Mouse (Mus musculus) frontal cortex, adult (tissue): ENCODE data around the gene Twf1.
A peak's percentile ranks its signal among the peaks of the same experiment; 100 is the strongest.

Experiments
- ATAC-seq: cut with Nextera tagmentation; 2 replicates; pipeline ENCODE4 v1.9.2; 2017; ENCODE audit warnings: mild to moderate bottlenecking, moderate library complexity, mixed read lengths; ENCODE audit not compliant: low TSS enrichment

Gene Twf1

GRCm38 (mm10) chr15:94589219-94590075 is at the start of gene Twf1:
Gene Twf1, minus strand, starts transcription at chr15:94589889.
- ATAC-seq: peak; percentile 99

GRCm38 (mm10) chr15:94639126-94639525 is 49.4 kb upstream of the Twf1 start:
- ATAC-seq: no peak

GRCm38 (mm10) chr15:94638207-94638606 is 48.5 kb upstream of the Twf1 start:
- ATAC-seq: no peak

GRCm38 (mm10) chr15:94634524-94634923 is 44.8 kb upstream of the Twf1 start:
- no peak for ATAC-seq

- no peak for ATAC-seq
Measured at GRCm38 (mm10) chr15:94630553-94630952, 40.9 kb upstream of the Twf1 start.

- peak; percentile 69 for ATAC-seq
Measured at GRCm38 (mm10) chr15:94628830-94629601, 39.3 kb upstream of the Twf1 start, which contains the start of gene Tmem117. Gene Tmem117, plus strand, starts transcription at chr15:94629232.

- ATAC-seq: no peak
Measured at GRCm38 (mm10) chr15:94628463-94628829, 38.8 kb upstream of the Twf1 start.

GRCm38 (mm10) chr15:94620909-94621308 is 31.2 kb upstream of the Twf1 start:
- no peak for ATAC-seq

- ATAC-seq: no peak
Measured at GRCm38 (mm10) chr15:94616036-94616435, 26.3 kb upstream of the Twf1 start.

GRCm38 (mm10) chr15:94607768-94608167 is 18.1 kb upstream of the Twf1 start:
- ATAC-seq: peak; percentile 98

GRCm38 (mm10) chr15:94602441-94602840 is 12.8 kb upstream of the Twf1 start:
- ATAC-seq: no peak

GRCm38 (mm10) chr15:94601339-94601738 is 11.7 kb upstream of the Twf1 start:
- ATAC-seq: peak; percentile 65; the same call in 1 of the 2 replicates

- no peak for ATAC-seq
Measured at GRCm38 (mm10) chr15:94600145-94600707, 10.5 kb upstream of the Twf1 start.

- no peak for ATAC-seq
Measured at GRCm38 (mm10) chr15:94593586-94593985, 3.9 kb upstream of the Twf1 start.

GRCm38 (mm10) chr15:94591356-94591755 is 1.7 kb upstream of the Twf1 start:
- ATAC-seq: no peak

- ATAC-seq: peak; percentile 8; the same call in 1 of the 2 replicates
Measured at GRCm38 (mm10) chr15:94590083-94590482, 394 bp upstream of the Twf1 start.

GRCm38 (mm10) chr15:94587826-94588715 is 1.6 kb downstream of the Twf1 start:
- no peak for ATAC-seq

GRCm38 (mm10) chr15:94584738-94585137 is 5.0 kb downstream of the Twf1 start:
- no peak for ATAC-seq

- no peak for ATAC-seq
Measured at GRCm38 (mm10) chr15:94583153-94583552, 6.5 kb downstream of the Twf1 start.

GRCm38 (mm10) chr15:94582000-94582593 is 7.6 kb downstream of the Twf1 start:
- ATAC-seq: no peak
